Mouse (Mus musculus) urinary bladder, postnatal 10 days (tissue): ENCODE results near the gene Pitpnm1.

Experiments used
- DNase-seq: peaks from one replicate; pipeline ENCODE4 v3.0.0; 2022; ENCODE audit warnings: low spot score

The Pitpnm1 gene

DNA sequence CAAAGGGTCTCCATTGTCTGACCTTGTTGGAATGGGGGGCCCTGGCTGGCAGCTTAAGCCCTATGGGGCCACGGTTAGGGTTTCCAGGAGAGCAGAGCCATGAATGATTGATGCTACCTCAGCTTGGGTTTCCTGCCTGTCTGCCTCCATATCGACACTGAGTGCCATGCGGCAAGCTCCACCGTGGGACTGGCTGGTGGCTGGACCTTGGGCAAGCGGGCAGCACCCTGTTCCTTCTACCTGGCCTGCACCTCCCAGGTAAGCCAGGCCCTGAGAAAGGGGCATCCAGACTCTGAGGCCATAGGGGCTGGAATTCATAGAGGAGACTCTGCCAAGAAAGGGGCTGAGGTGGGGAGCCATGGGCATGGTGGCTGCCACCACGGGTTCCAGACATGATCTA is 40.3 kb downstream of the Pitpnm1 start:
- no peak for DNase-seq

DNA sequence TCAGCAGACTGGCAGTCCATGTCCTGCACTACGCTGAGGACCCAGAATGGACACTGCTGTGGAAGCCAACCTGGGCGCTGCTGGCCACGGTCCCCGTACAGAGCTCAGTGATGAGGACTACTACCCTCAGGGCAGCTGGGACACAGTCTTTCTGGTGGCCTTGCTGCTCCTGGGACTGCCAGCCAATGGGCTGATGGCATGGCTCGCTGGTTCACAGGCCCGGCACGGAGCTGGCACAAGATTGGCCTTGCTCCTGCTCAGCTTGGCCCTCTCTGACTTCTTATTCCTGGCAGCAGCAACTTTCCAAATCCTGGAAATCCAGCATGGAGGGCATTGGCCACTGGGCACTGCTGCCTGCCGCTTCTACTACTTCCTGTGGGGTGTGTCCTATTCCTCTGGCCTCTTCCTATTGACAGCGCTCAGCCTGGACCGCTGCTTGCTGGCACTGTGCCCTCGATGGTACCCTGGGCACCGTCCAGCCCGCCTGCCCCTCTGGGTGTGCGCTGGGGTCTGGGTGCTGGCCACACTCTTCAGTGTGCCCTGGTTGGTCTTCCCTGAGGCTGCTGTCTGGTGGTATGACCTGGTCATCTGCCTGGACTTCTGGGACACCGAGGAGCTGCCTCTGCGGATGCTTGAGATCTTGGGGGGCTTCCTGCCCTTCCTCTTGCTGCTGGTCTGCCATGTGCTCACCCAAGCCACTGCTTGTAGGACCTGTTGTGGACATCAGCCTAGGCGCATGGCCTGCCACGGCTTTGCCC is 42.8 kb downstream of the Pitpnm1 start:
- no peak for DNase-seq

DNA sequence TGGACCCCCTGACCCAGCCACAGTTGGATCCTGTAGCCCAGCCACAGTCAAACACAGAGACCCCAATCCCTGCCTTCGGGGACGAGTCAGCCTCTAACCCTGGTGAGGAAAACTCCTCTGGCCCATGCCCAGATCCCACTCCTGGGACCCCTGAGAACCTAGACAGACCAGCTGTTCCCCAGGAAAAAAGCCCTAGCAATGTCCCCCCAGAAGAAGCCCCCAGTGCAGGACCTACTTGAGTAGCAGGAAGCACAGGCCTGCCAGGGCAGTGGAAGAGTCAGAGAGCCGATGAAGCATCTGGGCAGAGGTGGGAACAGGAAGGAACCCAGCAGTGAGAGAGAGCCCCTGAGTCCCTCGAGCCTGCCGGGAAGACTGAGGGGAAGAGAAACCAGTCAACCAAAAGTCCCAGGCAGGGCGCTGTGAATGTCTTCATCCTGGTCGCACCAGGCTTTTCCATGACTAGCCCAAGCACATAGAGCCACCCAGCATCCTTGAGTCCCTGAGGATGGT is 44.0 kb downstream of the Pitpnm1 start, which contains the start of gene Cabp4:
Cabp4 (minus strand) TSS at position 275 of the 510 bp plus-strand sequence.
- no peak for DNase-seq

DNA sequence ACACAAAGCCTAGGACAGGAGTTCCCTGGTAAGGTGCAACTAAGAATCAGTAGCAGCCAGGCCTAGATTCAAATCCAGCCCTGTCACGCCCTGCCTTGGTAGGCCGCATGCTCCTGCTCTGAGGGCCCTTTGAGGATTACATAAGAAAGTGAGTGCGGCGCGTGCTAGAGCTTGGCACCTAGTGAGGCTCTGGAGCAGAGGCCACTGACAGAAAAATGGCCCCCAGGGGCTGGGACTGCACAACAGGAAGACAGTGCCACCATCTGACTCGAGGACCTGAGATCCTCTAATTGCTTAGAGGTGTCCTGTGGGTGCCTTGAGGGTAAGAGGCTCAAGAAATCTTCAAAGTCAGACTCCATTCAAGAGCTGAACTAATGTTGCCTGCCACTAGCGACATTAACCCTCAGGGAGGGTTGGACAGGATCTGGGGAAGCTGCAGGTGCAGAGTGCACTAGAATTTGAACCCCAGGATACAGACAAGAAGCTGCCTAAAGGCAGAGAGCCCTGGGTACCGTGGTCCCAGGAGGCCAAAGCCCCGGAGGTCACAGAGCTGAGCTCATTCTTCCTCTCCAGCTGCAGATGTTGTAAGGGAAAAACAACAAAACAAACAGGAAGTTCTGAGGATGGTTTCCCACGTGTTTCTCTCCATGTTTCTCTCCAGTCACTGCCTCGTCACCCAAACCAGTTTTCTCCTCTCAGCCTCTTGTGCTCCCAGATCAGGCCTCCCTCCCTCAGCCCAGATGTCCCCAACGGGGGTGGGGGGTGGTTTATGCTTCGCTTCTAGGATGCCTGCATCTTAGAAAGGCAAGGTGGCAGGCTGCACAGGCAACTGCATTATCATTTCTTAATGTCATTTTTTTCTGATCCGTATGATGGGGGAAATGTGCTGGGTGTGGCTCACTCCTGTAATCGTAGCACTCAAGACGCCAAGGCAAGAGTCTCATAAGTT is 45.0 kb downstream of the Pitpnm1 start:
- no peak for DNase-seq

DNA sequence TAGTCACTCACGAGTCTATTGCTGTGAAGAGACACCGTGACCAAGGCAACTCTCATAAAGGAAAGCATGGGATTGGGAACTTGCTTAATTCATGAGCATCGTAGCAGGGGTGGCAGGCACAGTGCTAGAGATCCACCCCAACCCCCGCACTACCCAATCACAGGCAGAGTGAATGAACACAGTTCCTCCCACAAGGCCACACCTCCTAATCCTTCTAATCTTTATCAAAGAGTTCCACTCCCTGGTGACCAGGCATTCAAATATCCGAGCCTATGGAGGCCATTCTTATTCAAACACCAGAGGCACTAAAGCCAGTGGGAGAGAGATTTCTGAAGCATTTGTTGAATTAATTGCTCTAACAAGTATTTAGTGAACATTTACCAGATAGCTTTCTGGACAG is 46.1 kb downstream of the Pitpnm1 start:
- no peak for DNase-seq

DNA sequence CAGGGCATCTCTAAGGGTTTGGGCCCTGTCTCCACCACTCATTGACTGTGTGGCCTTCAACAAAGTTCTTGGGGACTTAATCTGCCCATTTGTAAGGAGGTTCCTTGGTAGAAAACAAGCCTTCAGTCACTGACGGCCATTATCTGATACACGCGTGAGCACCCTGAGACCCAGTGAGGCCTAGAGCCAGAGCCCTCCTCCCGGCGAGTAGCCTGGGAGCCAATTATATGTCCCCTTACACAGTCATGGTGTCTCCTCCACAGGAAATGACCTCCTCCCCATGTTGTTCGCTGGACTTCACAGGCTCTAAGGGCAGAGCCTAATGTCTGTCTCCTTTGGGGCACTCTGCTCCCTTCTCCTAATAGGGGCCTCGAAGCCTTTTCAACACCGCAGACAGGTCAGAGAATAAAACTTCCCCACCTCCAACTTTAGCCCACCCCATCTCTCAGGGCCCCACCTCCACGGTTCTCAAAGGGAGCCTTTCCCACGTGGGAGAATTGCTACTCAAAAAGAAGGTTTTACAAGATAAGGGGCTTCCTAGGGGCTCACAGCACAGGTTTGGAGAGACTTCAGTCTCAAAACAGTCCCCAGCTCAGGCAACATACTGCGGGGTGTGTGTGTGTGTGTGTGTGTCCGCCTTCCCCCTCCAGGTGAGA is 46.7 kb downstream of the Pitpnm1 start:
- DNase-seq = no peak

DNA sequence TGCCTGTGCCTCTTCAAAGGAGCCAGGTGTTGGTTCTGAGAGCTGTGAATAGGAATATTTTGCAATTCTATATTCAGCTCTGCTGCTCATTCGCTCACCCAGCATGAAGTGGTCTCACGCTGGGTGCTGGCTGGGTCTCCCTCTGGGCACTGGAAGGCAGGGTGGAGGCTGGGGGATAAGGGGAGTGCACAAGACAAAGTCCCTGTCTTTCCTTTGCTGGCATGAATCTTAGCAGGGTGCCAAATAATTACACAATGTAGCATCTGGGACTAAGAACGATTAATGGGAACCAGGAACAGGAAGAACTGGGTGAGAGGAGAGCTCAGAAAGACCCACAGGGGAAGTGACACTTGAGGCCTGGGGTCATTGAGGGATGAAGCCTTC is 47.2 kb downstream of the Pitpnm1 start:
- no peak for DNase-seq

DNA sequence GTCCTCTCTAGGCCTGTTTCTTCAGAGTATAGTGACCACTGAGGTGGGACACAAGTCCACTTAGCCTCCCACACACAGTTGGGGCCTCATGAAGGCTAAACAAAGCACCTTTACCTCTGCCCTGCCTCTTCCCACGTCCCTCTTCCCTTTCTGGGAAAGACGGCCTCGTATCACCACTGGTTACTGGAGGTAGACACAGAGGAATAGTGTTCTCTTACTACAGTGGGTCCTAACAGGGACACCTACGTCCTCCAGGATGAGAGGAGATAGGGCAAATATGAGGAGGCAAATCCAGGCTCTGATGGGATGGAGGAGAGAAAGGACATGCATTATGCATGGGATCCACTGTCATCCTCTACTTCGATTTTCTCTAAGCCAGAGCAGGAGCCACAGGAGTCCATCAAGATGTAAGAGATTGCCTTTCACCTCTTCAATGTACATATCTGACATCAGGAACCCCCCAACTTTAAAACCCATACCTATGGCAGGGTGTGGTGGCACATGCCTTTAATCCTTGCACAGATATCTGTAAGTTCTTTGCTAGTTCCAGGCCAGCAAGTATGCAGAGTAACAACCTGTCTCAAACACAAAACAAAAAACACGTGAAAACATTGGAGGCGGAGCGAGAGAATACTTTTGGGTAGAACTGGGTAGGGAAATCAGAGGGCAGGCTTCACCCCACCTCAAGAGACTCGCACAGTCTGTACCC is 48.1 kb downstream of the Pitpnm1 start:
- no peak for DNase-seq

DNA sequence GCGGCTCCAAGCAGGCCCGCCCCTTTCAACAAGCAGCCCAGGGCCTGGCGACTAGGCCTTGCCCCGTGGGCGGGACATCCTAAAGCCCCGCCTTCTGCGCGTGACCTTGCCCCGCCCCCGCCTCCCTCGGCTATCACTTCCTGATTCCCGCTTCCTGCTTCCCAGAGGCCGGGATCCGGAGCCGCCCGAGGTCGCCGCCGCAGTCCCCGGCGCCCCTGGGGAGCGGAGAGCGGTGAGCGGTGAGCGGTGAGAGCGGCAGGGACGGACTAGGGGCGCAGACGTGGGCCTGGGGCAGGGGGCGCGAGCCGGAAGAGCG is 48.7 kb downstream of the Pitpnm1 start, which contains the start of gene Coro1b:
Coro1b (plus strand) TSS at position 129 of the 316 bp plus-strand sequence.
- peak; percentile 95 for DNase-seq

DNA sequence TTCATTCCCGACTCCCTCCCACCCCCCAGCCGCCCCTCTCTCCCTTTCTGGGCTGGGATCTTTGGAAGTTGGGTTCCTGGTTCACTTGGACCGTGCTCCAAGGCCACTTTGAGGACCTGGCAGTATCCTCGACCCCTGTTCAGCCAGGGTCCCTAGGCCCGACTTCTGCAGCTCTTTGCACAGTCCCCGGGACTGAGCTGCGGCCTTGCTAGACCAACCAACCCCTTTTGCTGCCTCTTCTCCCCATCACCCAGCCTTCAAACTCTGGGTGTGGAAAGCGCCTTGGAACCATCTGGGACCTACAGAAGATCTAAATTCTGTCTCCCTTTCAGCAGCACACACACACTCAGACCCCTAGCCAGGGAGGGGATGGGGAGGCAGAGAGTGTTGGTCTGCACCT is 49.0 kb downstream of the Pitpnm1 start:
- no peak for DNase-seq

DNA sequence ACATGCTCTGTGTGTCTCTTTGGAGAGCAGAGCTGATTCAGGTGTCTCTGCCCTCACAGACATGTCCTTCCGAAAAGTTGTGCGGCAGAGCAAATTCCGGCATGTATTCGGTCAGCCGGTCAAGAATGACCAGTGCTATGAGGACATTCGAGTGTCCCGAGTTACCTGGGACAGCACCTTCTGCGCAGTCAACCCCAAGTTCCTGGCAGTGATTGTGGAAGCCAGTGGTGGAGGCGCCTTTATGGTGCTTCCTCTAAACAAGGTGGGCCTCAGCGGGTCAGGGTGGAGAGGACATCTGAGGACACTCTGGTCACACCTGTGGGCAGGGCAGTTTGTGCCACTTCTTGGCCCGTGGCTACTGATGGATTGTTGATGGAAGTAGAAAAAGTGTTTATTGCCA is 49.5 kb downstream of the Pitpnm1 start:
- no peak for DNase-seq

DNA sequence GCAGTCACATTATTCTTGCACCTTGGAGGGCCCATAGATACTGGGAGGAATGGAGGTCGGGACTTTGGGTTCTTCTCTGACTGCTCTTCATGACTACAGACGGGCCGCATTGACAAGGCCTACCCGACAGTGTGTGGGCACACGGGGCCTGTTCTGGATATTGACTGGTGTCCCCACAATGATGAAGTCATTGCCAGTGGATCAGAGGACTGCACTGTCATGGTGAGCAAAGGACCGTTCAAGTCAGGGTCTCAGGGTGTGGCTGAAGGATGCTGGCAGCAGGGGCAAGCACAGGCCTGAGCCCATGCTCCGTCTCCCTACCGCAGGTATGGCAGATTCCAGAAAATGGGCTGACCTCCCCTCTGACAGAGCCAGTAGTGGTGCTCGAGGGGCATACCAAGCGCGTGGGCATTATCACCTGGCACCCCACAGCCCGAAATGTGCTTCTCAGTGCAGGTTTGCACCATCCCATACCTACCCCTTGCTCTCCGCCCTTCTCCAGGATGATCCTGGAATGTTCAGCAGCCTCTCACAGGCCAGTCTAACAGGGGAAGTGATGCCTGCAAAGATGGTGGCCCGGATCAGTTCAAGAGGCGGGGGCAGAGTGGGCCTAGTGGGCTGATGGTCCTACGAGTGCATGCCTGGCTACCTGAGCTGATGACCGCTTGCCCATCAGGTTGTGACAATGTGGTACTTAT is 50.1 kb downstream of the Pitpnm1 start:
- no peak for DNase-seq

DNA sequence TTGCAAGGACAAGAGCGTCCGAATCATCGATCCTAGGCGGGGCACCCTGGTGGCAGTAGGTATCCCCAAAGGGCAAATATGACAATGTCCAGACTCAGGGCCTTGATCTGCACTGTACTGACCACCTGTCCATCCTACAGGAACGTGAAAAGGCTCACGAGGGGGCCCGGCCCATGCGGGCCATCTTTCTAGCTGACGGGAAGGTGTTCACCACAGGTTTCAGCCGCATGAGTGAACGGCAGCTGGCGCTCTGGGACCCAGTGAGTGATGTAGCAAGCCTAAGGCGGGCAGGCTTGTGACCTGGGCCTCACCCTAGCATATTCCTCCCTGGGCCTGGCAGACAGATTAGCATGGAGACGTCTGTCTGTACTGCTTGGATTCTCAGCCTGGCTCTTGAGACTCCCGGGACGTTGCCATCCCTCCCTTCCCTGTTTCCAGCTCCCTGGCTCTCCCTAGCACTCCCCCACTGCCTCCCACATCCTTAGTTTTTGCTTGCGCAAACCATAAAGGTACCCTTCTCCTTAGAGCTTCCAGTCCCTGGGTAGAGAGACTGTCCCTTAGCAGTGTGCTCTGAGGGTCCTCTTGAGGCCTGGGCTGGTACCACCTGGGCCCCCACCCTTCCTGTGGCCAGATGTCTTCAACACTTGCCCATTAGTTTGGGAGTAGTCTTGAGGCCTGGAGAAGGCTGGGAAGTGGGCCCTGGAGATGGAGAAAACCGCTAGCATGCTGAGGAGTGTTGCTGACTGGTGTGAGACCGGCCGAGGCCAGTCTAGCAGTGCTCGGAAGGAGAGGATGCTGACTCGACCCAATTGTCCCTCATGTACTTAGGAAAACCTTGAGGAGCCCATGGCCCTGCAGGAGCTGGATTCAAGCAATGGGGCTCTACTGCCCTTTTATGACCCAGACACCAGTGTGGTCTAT is 51.0 kb downstream of the Pitpnm1 start:
- no peak for DNase-seq

DNA sequence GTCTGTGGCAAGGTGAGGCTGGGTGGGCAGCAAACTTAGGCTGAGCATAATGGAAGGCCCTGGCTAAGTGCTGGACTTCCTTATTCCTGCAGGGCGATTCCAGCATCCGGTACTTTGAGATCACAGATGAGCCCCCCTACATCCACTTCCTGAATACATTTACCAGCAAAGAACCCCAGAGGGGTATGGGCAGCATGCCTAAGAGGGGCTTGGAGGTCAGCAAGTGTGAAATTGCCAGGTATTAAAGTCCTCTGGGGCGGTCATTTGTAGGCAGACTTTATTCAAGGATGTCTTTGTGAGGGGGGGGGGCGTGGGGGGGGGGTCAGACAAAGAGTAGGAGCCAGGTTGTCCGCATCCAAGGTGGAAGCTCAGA is 51.7 kb downstream of the Pitpnm1 start:
- DNase-seq = no peak

DNA sequence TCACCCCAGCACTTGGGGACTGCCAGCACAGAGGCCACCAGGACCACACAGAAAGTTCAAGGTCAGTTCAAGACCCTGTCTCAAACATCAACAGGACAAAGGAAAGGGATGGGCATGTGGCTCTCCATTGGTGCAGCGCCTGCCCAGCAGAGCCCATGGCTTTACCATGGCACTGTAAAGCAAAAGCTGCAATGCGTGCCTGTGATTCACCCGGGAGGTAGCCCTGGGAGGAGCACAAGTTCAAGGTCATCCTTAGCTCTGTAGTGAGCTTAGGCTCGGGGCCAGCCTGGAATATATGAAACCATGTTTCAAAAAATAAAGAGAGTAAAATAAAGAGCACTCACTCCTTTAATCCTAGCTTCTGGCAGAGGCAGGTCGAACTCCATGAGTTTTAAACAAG is 52.1 kb downstream of the Pitpnm1 start:
- DNase-seq = no peak

DNA sequence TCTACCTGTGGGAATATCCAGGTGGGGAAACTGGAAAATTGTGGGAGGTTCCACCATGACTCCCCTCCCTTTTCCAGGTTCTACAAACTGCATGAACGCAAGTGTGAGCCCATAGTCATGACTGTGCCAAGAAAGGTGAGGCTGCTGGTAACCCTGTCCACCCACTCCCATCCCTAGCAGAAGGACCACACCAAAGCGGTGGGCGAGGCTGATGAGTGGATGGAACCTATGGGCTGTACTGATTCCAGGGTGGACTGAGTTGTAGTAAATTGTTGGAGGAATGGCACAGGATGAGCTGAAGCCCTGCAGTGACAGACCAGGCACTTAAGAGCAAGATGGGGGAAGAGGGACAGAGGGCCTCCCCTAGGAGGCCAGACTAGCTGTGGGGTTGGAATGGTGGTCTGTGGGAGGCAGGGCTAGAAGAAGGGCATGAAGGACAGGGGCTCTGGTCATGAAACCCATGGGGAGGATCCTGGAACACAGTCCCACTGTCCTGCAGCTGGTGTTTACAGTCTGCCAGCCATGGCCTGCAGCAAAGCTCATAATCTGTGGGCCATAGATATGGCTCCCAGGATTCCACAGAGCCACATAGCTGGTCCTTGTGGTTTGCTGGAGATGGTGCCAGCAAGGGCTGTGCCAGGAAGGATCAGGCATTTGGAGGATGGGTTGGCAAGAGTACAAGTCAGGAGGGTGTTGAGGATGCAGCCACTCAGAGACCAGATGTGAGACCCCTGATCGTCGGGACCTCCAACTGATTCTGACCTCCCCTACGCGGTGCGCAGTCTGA is 52.8 kb downstream of the Pitpnm1 start:
- DNase-seq = no peak

DNA sequence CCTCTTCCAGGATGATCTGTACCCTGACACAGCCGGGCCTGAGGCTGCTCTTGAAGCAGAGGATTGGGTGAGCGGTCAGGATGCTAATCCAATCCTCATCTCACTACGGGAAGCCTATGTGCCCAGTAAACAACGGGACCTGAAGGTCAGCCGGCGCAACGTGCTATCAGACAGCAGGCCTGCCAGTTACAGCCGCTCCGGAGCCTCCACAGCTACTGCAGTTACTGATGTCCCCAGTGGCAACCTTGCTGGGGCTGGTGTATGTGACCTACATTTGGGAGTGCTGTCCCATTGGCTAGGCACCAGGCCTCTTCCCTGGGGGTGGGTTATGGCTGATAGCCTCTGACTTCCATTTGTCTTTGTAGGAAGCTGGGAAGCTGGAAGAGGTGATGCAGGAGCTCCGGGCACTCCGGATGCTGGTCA is 53.4 kb downstream of the Pitpnm1 start, which contains the start of gene Ptprcap:
Ptprcap (plus strand) TSS at position 373 of the 423 bp plus-strand sequence.
- no peak for DNase-seq

DNA sequence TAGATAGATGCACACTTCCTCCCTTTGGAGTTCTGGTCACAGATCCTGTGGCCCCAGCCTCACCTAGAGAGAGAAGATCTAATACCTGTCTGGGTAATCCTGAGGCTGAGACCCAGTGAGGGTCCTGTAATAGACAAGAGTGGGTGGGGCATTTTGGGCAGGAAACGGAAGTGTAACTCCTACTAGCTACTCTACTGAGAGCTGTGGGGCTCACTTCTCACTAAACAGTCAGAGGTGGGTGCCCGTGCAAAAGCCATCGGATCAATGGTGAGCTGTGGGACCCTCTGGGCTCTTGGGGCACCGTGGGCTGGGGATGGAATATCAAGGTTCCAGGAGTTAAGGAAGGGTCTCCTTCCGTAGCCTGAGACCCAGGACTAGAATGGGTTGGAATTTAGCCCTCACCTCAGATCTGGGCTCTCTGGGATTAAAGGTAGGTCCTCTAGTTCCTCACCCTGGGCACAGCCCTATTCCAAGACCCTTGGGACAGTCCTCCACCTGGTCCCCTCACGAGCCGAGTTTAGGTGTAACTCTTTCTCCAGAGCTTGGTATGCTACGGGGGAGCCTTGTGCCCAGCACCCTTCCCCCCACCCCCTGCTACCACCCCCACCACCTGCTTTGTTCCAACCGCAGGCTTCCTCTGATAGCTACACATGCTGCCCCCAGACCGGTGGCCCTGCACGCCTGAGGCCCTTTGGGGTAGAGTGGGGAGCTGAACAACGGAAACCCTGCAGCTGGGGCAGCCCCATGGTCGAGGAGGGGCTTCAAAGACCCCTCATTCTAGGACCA is 54.8 kb downstream of the Pitpnm1 start:
- DNase-seq = no peak
